Comparison of ENCODE assay signal across 17 mouse cellular contexts in the genomic region with DNA sequence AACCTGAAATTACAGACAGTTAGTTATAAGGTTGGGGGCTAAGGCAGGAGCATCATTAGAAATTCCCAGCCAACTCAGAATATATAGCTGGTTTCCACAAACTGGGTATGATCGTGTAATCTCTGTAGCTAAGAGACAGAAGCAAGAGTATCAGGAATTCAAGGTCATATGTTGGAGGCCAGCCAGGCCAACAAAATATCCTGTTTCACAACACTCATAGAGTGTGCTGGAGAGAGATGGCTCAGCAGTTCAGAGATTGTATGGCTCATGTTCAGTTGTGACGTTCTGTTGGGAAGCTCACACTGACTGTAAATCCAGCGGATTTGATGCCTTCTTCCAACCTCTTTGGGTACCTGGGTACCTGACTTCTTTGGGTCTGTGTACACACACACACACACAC. TPM values are rescaled to one million over a fixed set of nuclear protein-coding genes. Genes with fewer than 3 reads are reported as not detected.
A peak's percentile ranks its signal among the peaks of the same experiment; 100 is the strongest.
DNase-seq lines count a peak whose midpoint lies in the region; ATAC-seq and TF ChIP-seq lines count a peak whose summit lies in the region.
"Had no signal": no experiment of that assay in that cellular context is flagged by ENCODE, and none has a peak within 500 bp of the region (broad histone marks: within the 10 kb centered on the region; RNA-seq: fewer than 3 reads in every experiment).

No protein-coding gene starts in this region.

- ATAC-seq in forebrain, embryonic 12.5 days (ENCODE audit: low FRiP score), result no peak
- ATAC-seq in forebrain, embryonic 11.5 days (replicated peaks; ENCODE audit: low FRiP score), result no peak
- ATAC-seq in liver, postnatal 0 days, result peak; percentile 35
- ATAC-seq in hindbrain, embryonic 16.5 days, result no peak
- ATAC-seq: intestine, embryonic 15.5 days; midbrain, embryonic 15.5 days had no signal

- H3K27me3 ChIP-seq in forebrain, embryonic 12.5 days, result no peaks in the 10 kb centered on the region
- H3K27me3 ChIP-seq in forebrain, embryonic 11.5 days (ENCODE audit: control insufficient read depth, insufficient read depth, low read length), result no peaks in the 10 kb centered on the region
- no peaks in the 10 kb centered on the region for H3K27me3 ChIP-seq in liver, adult 2 months (ENCODE audit: control insufficient read depth, insufficient read depth, low read length)
- H3K27me3 ChIP-seq in liver, postnatal 0 days (ENCODE audit: insufficient read depth, low read length), result no peaks in the 10 kb centered on the region
- H3K27me3 ChIP-seq in hindbrain, embryonic 16.5 days (replicated peaks; ENCODE audit: control insufficient read depth, insufficient read depth, low read length), result no peaks in the 10 kb centered on the region
- H3K27me3 ChIP-seq: intestine, embryonic 15.5 days; midbrain, embryonic 15.5 days had no signal

- H3K27ac ChIP-seq in forebrain, embryonic 12.5 days, result no peak overlapping the region
- no peak overlapping the region for H3K27ac ChIP-seq in forebrain, embryonic 11.5 days (ENCODE audit: low read depth, low read length)
- H3K27ac ChIP-seq in liver, adult 2 months (replicated peaks; ENCODE audit: insufficient read depth, low read depth, low read length), result peak overlapping the region; percentile 93
- H3K27ac ChIP-seq in liver, postnatal 0 days (ENCODE audit: low read depth), result peak overlapping the region; percentile 74
- no peak overlapping the region for H3K27ac ChIP-seq in hindbrain, embryonic 16.5 days (ENCODE audit: low read depth, low read length)
- H3K27ac ChIP-seq: intestine, embryonic 15.5 days; midbrain, embryonic 15.5 days; stomach, postnatal 0 days had no signal

- DNase-seq in forebrain, embryonic 11.5 days (ENCODE audit: low spot score), result no peak
- peak; percentile 93 for DNase-seq in liver, adult 2 months (ENCODE audit: extremely low read depth, low read depth, low spot score)
- DNase-seq in liver (no peak), adipocyte (ENCODE audit: low spot score) (peak; percentile 68)
- peak; percentile 78 for DNase-seq in liver, postnatal 0 days
- DNase-seq in urinary bladder, postnatal 14 days (ENCODE audit: low spot score), result no peak
- DNase-seq: cerebellum, adult 9-10 months; embryo, embryonic 11 days; heart, postnatal 4 days; lung, postnatal 4 days; retina, postnatal 1 day; spleen, adult 18-20 months had no signal

- peaks cover 23% of the 10 kb centered on the region for H3K4me1 ChIP-seq in forebrain, embryonic 12.5 days
- peaks cover 9% of the 10 kb centered on the region for H3K4me1 ChIP-seq in forebrain, embryonic 11.5 days (replicated peaks; ENCODE audit: control insufficient read depth, insufficient read depth, low read length)
- H3K4me1 ChIP-seq in liver, adult 2 months (ENCODE audit: control insufficient read depth, insufficient read depth, low read length), result peaks cover 24% of the 10 kb centered on the region
- peaks cover 18% of the 10 kb centered on the region for H3K4me1 ChIP-seq in liver, postnatal 0 days (ENCODE audit: insufficient read depth)
- peaks cover 12% of the 10 kb centered on the region for H3K4me1 ChIP-seq in hindbrain, embryonic 16.5 days (ENCODE audit: control insufficient read depth, insufficient read depth, low read depth, low read length)

- no peak for TF ChIP-seq POLR2A in liver, adult 2 months (IDR thresholded peaks at IDR 0.05; ENCODE audit: extremely low read depth, insufficient read depth, low read length)

- no peaks in the 10 kb centered on the region for H3K9me3 ChIP-seq in forebrain, embryonic 12.5 days
- no peaks in the 10 kb centered on the region for H3K9me3 ChIP-seq in forebrain, embryonic 11.5 days (ENCODE audit: control insufficient read depth, low read length)
- no peaks in the 10 kb centered on the region for H3K9me3 ChIP-seq in liver, postnatal 0 days (ENCODE audit: low read length)
- H3K9me3 ChIP-seq in hindbrain, embryonic 16.5 days (ENCODE audit: control insufficient read depth, low read length), result no peaks in the 10 kb centered on the region
- H3K9me3 ChIP-seq: intestine, embryonic 15.5 days; midbrain, embryonic 15.5 days had no signal

- TF ChIP-seq CTCF in liver, adult 2 months (IDR thresholded peaks at IDR 0.05; ENCODE audit: low read depth, low read length), result no peak
- no peak for TF ChIP-seq CTCF in liver, postnatal 0 days (IDR thresholded peaks at IDR 0.05; ENCODE audit: low read depth)

- H3K9ac ChIP-seq in forebrain, embryonic 12.5 days, result peak overlapping the region; percentile 29; the same call in 1 of the 2 replicates
- H3K9ac ChIP-seq in forebrain, embryonic 11.5 days (ENCODE audit: low read length), result no peak overlapping the region
- peak overlapping the region; percentile 52; the same call in 1 of the 2 replicates for H3K9ac ChIP-seq in liver, adult 2 months (ENCODE audit: low read depth, low read length)
- no peak overlapping the region for H3K9ac ChIP-seq in liver, postnatal 0 days (replicated peaks)
- H3K9ac ChIP-seq in hindbrain, embryonic 16.5 days (ENCODE audit: low read depth, low read length), result no peak overlapping the region
- H3K9ac ChIP-seq: intestine, embryonic 15.5 days; midbrain, embryonic 15.5 days had no signal

- H3K4me3 ChIP-seq in forebrain, embryonic 12.5 days (replicated peaks), result no peak overlapping the region
- H3K4me3 ChIP-seq in forebrain, embryonic 11.5 days (ENCODE audit: low read depth, low read length), result no peak overlapping the region
- no peak overlapping the region for H3K4me3 ChIP-seq in liver, adult 2 months (ENCODE audit: insufficient read depth, low read depth, low read length)
- H3K4me3 ChIP-seq in liver, postnatal 0 days (ENCODE audit: low read depth, low read length), result no peak overlapping the region
- no peak overlapping the region for H3K4me3 ChIP-seq in hindbrain, embryonic 16.5 days (ENCODE audit: low read length)
- H3K4me3 ChIP-seq: intestine, embryonic 15.5 days; midbrain, embryonic 15.5 days had no signal

- TF ChIP-seq EP300 in liver, postnatal 0 days (IDR thresholded peaks at IDR 0.05; ENCODE audit: low read depth), result no peak

- H3K36me3 ChIP-seq in forebrain, embryonic 12.5 days (replicated peaks), result peaks cover 8% of the 10 kb centered on the region
- H3K36me3 ChIP-seq in forebrain, embryonic 11.5 days (ENCODE audit: control insufficient read depth, insufficient read depth, low read length), result no peaks in the 10 kb centered on the region
- H3K36me3 ChIP-seq in liver, adult 2 months (ENCODE audit: control insufficient read depth, insufficient read depth, low read length), result peaks cover 4% of the 10 kb centered on the region; the same call in 1 of the 2 replicates
- H3K36me3 ChIP-seq in liver, postnatal 0 days (replicated peaks; ENCODE audit: insufficient read depth, low read length), result peaks cover 6% of the 10 kb centered on the region; the same call in 1 of the 2 replicates
- H3K36me3 ChIP-seq in hindbrain, embryonic 16.5 days (ENCODE audit: control insufficient read depth, insufficient read depth, low read length), result peaks cover 2% of the 10 kb centered on the region; the same call in 1 of the 2 replicates
- H3K36me3 ChIP-seq: midbrain, embryonic 15.5 days had no signal

- WGBS in forebrain, embryonic 12.5 days, result 85% methylated on average over 3 of the region's 3 CpGs
- WGBS in forebrain, embryonic 11.5 days, result 79% methylated on average over 3 of the region's 3 CpGs
- WGBS in liver, adult 2 months, result 3% methylated on average over 3 of the region's 3 CpGs
- 37% methylated on average over 3 of the region's 3 CpGs for WGBS in liver, postnatal 0 days (ENCODE audit: insufficient replicate concordance)
- WGBS in hindbrain, embryonic 16.5 days, result 76% methylated on average over 3 of the region's 3 CpGs

- peaks cover 11% of the 10 kb centered on the region; the same call in 1 of the 2 replicates for H3K79me2 ChIP-seq in liver, adult 2 months (ENCODE audit: control insufficient read depth, insufficient read depth, low read length)

- no peak overlapping the region for H3K4me2 ChIP-seq in forebrain, embryonic 12.5 days
- no peak overlapping the region for H3K4me2 ChIP-seq in forebrain, embryonic 11.5 days (ENCODE audit: low read depth, low read length, severe bottlenecking)
- H3K4me2 ChIP-seq in liver, postnatal 0 days (ENCODE audit: low read depth, low read length), result no peak overlapping the region
- H3K4me2 ChIP-seq in hindbrain, embryonic 16.5 days (ENCODE audit: low read length), result no peak overlapping the region
- H3K4me2 ChIP-seq: intestine, embryonic 15.5 days; midbrain, embryonic 15.5 days had no signal

RNA-seq across cellular contexts. Expression of gene Rps16, which starts 2.7 kb away (rescaled TPM):
- polyA plus RNA-seq in forebrain, embryonic 12.5 days (2016; fragmentation: Nextera tagmentation; extraction: Ambion mirVana), result 594 and 628 TPM in 2 replicates
- 727 and 782 TPM in 2 replicates for polyA plus RNA-seq in forebrain, embryonic 11.5 days (2014; fragmentation: Nextera tagmentation; extraction: Ambion mirVana)
- 110 and 136 TPM in 2 replicates for total RNA-seq in liver, adult 2 months (2014; rRNA removed)
- polyA plus RNA-seq in liver, adult 2 months (2012; rRNA removed), result 471 and 577 TPM in 2 replicates
- polyA plus RNA-seq in liver, postnatal 0 days (2015; fragmentation: Nextera tagmentation; extraction: Ambion mirVana), result 653 and 673 TPM in 2 replicates
- 430 and 440 TPM in 2 replicates for polyA plus RNA-seq in hindbrain, embryonic 16.5 days (2015; fragmentation: Nextera tagmentation; extraction: Ambion mirVana)

RNA-seq across cellular contexts. Expression of gene Supt5, which starts 9.2 kb away (rescaled TPM):
- polyA plus RNA-seq in forebrain, embryonic 12.5 days (2016; fragmentation: Nextera tagmentation; extraction: Ambion mirVana), result 106 and 117 TPM in 2 replicates
- 97.2 and 104 TPM in 2 replicates for polyA plus RNA-seq in forebrain, embryonic 11.5 days (2014; fragmentation: Nextera tagmentation; extraction: Ambion mirVana)
- total RNA-seq in liver, adult 2 months (2014; rRNA removed), result 15.1 and 20.7 TPM in 2 replicates
- polyA plus RNA-seq in liver, adult 2 months (2012; rRNA removed), result 52.3 and 67.3 TPM in 2 replicates
- 18.7 and 21.0 TPM in 2 replicates for polyA plus RNA-seq in liver, postnatal 0 days (2015; fragmentation: Nextera tagmentation; extraction: Ambion mirVana)
- polyA plus RNA-seq in hindbrain, embryonic 16.5 days (2015; fragmentation: Nextera tagmentation; extraction: Ambion mirVana), result 94.9 and 112 TPM in 2 replicates

RNA-seq across cellular contexts. Expression of gene Plekhg2, which starts 24.7 kb away (rescaled TPM):
- polyA plus RNA-seq in forebrain, embryonic 12.5 days (2016; fragmentation: Nextera tagmentation; extraction: Ambion mirVana), result 67.0 and 69.7 TPM in 2 replicates
- polyA plus RNA-seq in forebrain, embryonic 11.5 days (2014; fragmentation: Nextera tagmentation; extraction: Ambion mirVana), result 81.2 and 81.3 TPM in 2 replicates
- 0.65 and 1.3 TPM in 2 replicates for total RNA-seq in liver, adult 2 months (2014; rRNA removed)
- 3.3 and 3.5 TPM in 2 replicates for polyA plus RNA-seq in liver, adult 2 months (2012; rRNA removed)
- 2.8 and 3.9 TPM in 2 replicates for polyA plus RNA-seq in liver, postnatal 0 days (2015; fragmentation: Nextera tagmentation; extraction: Ambion mirVana)
- polyA plus RNA-seq in hindbrain, embryonic 16.5 days (2015; fragmentation: Nextera tagmentation; extraction: Ambion mirVana), result 18.8 and 26.7 TPM in 2 replicates

RNA-seq across cellular contexts. Expression of gene Zfp36, which starts 32.3 kb away (rescaled TPM):
- polyA plus RNA-seq in forebrain, embryonic 12.5 days (2016; fragmentation: Nextera tagmentation; extraction: Ambion mirVana), result 5.1 and 5.5 TPM in 2 replicates
- 4.5 and 5.2 TPM in 2 replicates for polyA plus RNA-seq in forebrain, embryonic 11.5 days (2014; fragmentation: Nextera tagmentation; extraction: Ambion mirVana)
- 16.4 and 25.4 TPM in 2 replicates for total RNA-seq in liver, adult 2 months (2014; rRNA removed)
- polyA plus RNA-seq in liver, adult 2 months (2012; rRNA removed), result 41.1 and 54.3 TPM in 2 replicates
- 13.5 and 21.1 TPM in 2 replicates for polyA plus RNA-seq in liver, postnatal 0 days (2015; fragmentation: Nextera tagmentation; extraction: Ambion mirVana)
- 3.9 and 4.0 TPM in 2 replicates for polyA plus RNA-seq in hindbrain, embryonic 16.5 days (2015; fragmentation: Nextera tagmentation; extraction: Ambion mirVana)

RNA-seq across cellular contexts. Expression of gene Timm50, which starts 35.9 kb away (rescaled TPM):
- polyA plus RNA-seq in forebrain, embryonic 12.5 days (2016; fragmentation: Nextera tagmentation; extraction: Ambion mirVana), result 189 and 196 TPM in 2 replicates
- polyA plus RNA-seq in forebrain, embryonic 11.5 days (2014; fragmentation: Nextera tagmentation; extraction: Ambion mirVana), result 222 and 235 TPM in 2 replicates
- total RNA-seq in liver, adult 2 months (2014; rRNA removed), result 22.6 and 24.9 TPM in 2 replicates
- 49.4 and 52.6 TPM in 2 replicates for polyA plus RNA-seq in liver, adult 2 months (2012; rRNA removed)
- polyA plus RNA-seq in liver, postnatal 0 days (2015; fragmentation: Nextera tagmentation; extraction: Ambion mirVana), result 52.0 and 53.9 TPM in 2 replicates
- polyA plus RNA-seq in hindbrain, embryonic 16.5 days (2015; fragmentation: Nextera tagmentation; extraction: Ambion mirVana), result 131 and 142 TPM in 2 replicates

Comparison
In these comparisons a context has a peak if more than half of its experiments do, and no peak if none do; other contexts are left out.
1. H3K9ac ChIP-seq: peak in forebrain, embryonic 12.5 days (single experiment) and liver, adult 2 months (single experiment); none in forebrain, embryonic 11.5 days (single experiment), liver, postnatal 0 days (single experiment) and hindbrain, embryonic 16.5 days (single experiment).
2. DNase-seq: peak in liver, adult 2 months (single experiment), adipocyte (single experiment) and liver, postnatal 0 days (single experiment); none in forebrain, embryonic 11.5 days (single experiment), liver (single experiment) and urinary bladder, postnatal 14 days (single experiment).
3. H3K27ac ChIP-seq: peak in liver, adult 2 months (single experiment) and liver, postnatal 0 days (single experiment); none in forebrain, embryonic 12.5 days (single experiment), forebrain, embryonic 11.5 days (single experiment) and hindbrain, embryonic 16.5 days (single experiment).